Mouse (Mus musculus) layer of hippocampus, adult 9-11 months (tissue): ENCODE measurements around the gene B4galnt4.

Experiments
- DNase-seq: peaks from one replicate; pipeline ENCODE4 v3.0.0; 2022

B4galnt4 gene

GRCm38 (mm10) chr7:141073782-141074181, 12.9 kb downstream of the B4galnt4 start:
- peak; percentile 47 for DNase-seq

- no peak for DNase-seq
These were observed 16.9 kb downstream of the B4galnt4 start, which contains the start of gene Pkp3 for GRCm38 (mm10) chr7:141077841-141078240. TSS of gene Pkp3 (plus strand) at chr7:141078218.

GRCm38 (mm10) chr7:141078876-141079275, 18.0 kb downstream of the B4galnt4 start:
- no peak for DNase-seq

GRCm38 (mm10) chr7:141079481-141080449, 18.9 kb downstream of the B4galnt4 start:
- no peak for DNase-seq

GRCm38 (mm10) chr7:141087894-141088293, 27.0 kb downstream of the B4galnt4 start:
- no peak for DNase-seq

GRCm38 (mm10) chr7:141088473-141088872, 27.6 kb downstream of the B4galnt4 start:
- DNase-seq: no peak

GRCm38 (mm10) chr7:141090228-141090627, 29.3 kb downstream of the B4galnt4 start:
- no peak for DNase-seq

GRCm38 (mm10) chr7:141092051-141092735, 31.3 kb downstream of the B4galnt4 start:
- DNase-seq: peak; percentile 72

- no peak for DNase-seq
These were observed 33.0 kb downstream of the B4galnt4 start for GRCm38 (mm10) chr7:141093950-141094349.

GRCm38 (mm10) chr7:141094487-141095205, 33.7 kb downstream of the B4galnt4 start:
- DNase-seq: no peak

- no peak for DNase-seq
These were observed 35.1 kb downstream of the B4galnt4 start for GRCm38 (mm10) chr7:141096021-141096420.

- no peak for DNase-seq
These were observed 35.7 kb downstream of the B4galnt4 start for GRCm38 (mm10) chr7:141096649-141097056.

GRCm38 (mm10) chr7:141097177-141097576, 36.3 kb downstream of the B4galnt4 start:
- no peak for DNase-seq

GRCm38 (mm10) chr7:141099911-141100691, 39.2 kb downstream of the B4galnt4 start, which contains the start of gene Sigirr:
TSS of gene Sigirr (minus strand) at chr7:141100572.
- DNase-seq: no peak

GRCm38 (mm10) chr7:141103161-141103560, 42.3 kb downstream of the B4galnt4 start:
- DNase-seq: no peak

GRCm38 (mm10) chr7:141115874-141116273, 55.0 kb downstream of the B4galnt4 start:
- DNase-seq: no peak

- DNase-seq: no peak
These were observed 56.7 kb downstream of the B4galnt4 start, which contains the start of gene Ano9 for GRCm38 (mm10) chr7:141117636-141118035. TSS of gene Ano9 (minus strand) at chr7:141117806.

GRCm38 (mm10) chr7:141119487-141119886, 58.6 kb downstream of the B4galnt4 start:
- DNase-seq: no peak

GRCm38 (mm10) chr7:141120605-141121004, 59.7 kb downstream of the B4galnt4 start:
- DNase-seq: no peak

- no peak for DNase-seq
These were observed 60.2 kb downstream of the B4galnt4 start for GRCm38 (mm10) chr7:141121051-141121531.
